In genomic region chr2:27396656-27397440, GRCm38 (mm10) we compare ENCODE assay signal across 19 mouse cellular contexts. TPM values are rescaled to one million over a fixed set of nuclear protein-coding genes. Genes with fewer than 3 reads are reported as not detected.
DNase-seq lines count a peak whose midpoint lies in the region; ATAC-seq and TF ChIP-seq lines count a peak whose summit lies in the region.
"Had no signal": no experiment of that assay in that cellular context is flagged by ENCODE, and none has a peak within 500 bp of the region (broad histone marks: within the 10 kb centered on the region; RNA-seq: fewer than 3 reads in every experiment).

No protein-coding gene starts in this region.

- peaks cover 59% of the 10 kb centered on the region for H3K4me1 ChIP-seq in hindbrain, embryonic 13.5 days (replicated peaks)
- H3K4me1 ChIP-seq in hindbrain, embryonic 11.5 days (replicated peaks; ENCODE audit: control insufficient read depth, insufficient read depth, low read length), result peaks cover 13% of the 10 kb centered on the region
- peaks cover 45% of the 10 kb centered on the region for H3K4me1 ChIP-seq in forebrain, embryonic 13.5 days
- H3K4me1 ChIP-seq in thymus, adult 2 months (replicated peaks; ENCODE audit: control insufficient read depth, insufficient read depth, low read length), result peaks cover 8% of the 10 kb centered on the region; the same call in 1 of the 2 replicates

- H3K27me3 ChIP-seq in hindbrain, embryonic 13.5 days, result no peaks in the 10 kb centered on the region
- no peaks in the 10 kb centered on the region for H3K27me3 ChIP-seq in hindbrain, embryonic 11.5 days (ENCODE audit: control insufficient read depth, insufficient read depth, low read length)
- H3K27me3 ChIP-seq in forebrain, embryonic 13.5 days, result no peaks in the 10 kb centered on the region
- no peaks in the 10 kb centered on the region for H3K27me3 ChIP-seq in thymus, adult 2 months (ENCODE audit: control insufficient read depth, insufficient read depth, low read length)
- H3K27me3 ChIP-seq: lung, embryonic 15.5 days; stomach, embryonic 15.5 days had no signal

- H3K4me2 ChIP-seq in hindbrain, embryonic 13.5 days, result no peak overlapping the region
- no peak overlapping the region for H3K4me2 ChIP-seq in hindbrain, embryonic 11.5 days (replicated peaks; ENCODE audit: low read depth, low read length)
- no peak overlapping the region for H3K4me2 ChIP-seq in forebrain, embryonic 13.5 days
- H3K4me2 ChIP-seq: lung, embryonic 15.5 days; stomach, embryonic 15.5 days had no signal

- no peak for TF ChIP-seq POLR2A in brain, embryonic 14.5 days (IDR thresholded peaks at IDR 0.05; ENCODE audit: borderline replicate concordance, extremely low read depth, insufficient read depth, insufficient read length, poor library complexity, severe bottlenecking)
- TF ChIP-seq POLR2A in thymus, adult 2 months (IDR thresholded peaks at IDR 0.05; ENCODE audit: control insufficient read depth, extremely low read depth, insufficient read depth, low read length, poor library complexity), result no peak

- DNase-seq in hindbrain, embryonic 11.5 days (ENCODE audit: low spot score), result no peak
- DNase-seq in brain, embryonic 14.5 days (ENCODE audit: low read depth), result peak; percentile 64
- DNase-seq in layer of hippocampus, postnatal 10 days (ENCODE audit: low spot score in 2 of 2), result peak; percentile 42 to 49
- no peak for DNase-seq in kidney, postnatal 36 days
- DNase-seq in thymus, adult 2 months, result no peak
- DNase-seq: cerebellum, adult 11 months; gastrocnemius, postnatal 14 days; heart, postnatal 4 days; kidney, adult 11 months; kidney, postnatal 14 days; liver; spleen, adult 18-20 months; thymus, postnatal 14 days had no signal

- no peak for ATAC-seq in hindbrain, embryonic 13.5 days (ENCODE audit: low FRiP score)
- no peak for ATAC-seq in hindbrain, embryonic 11.5 days (ENCODE audit: low FRiP score)
- no peak for ATAC-seq in forebrain, embryonic 13.5 days
- no peak for ATAC-seq in megakaryocyte-erythroid progenitor cell, adult 5-6 weeks (replicated peaks; ENCODE audit: low FRiP score, low TSS enrichment, poor library complexity, severe bottlenecking)

- peak overlapping the region; percentile 83 for H3K27ac ChIP-seq in hindbrain, embryonic 13.5 days
- H3K27ac ChIP-seq in hindbrain, embryonic 11.5 days (ENCODE audit: low read depth, low read length), result no peak overlapping the region
- H3K27ac ChIP-seq in forebrain, embryonic 13.5 days, result peak overlapping the region; percentile 41; the same call in 1 of the 2 replicates
- no peak overlapping the region for H3K27ac ChIP-seq in thymus, adult 2 months (ENCODE audit: control insufficient read depth, insufficient read depth, low read length)
- H3K27ac ChIP-seq: lung, embryonic 15.5 days; stomach, embryonic 15.5 days had no signal

- peaks cover 5% of the 10 kb centered on the region; the same call in 1 of the 2 replicates for H3K36me3 ChIP-seq in hindbrain, embryonic 13.5 days
- no peaks in the 10 kb centered on the region for H3K36me3 ChIP-seq in hindbrain, embryonic 11.5 days (ENCODE audit: control insufficient read depth, insufficient read depth, low read length)
- H3K36me3 ChIP-seq in forebrain, embryonic 13.5 days (ENCODE audit: poor library complexity, severe bottlenecking), result peaks cover 7% of the 10 kb centered on the region; the same call in 1 of the 2 replicates
- H3K36me3 ChIP-seq in thymus, adult 2 months (ENCODE audit: control insufficient read depth, insufficient read depth, low read length), result no peaks in the 10 kb centered on the region
- H3K36me3 ChIP-seq: G1E; lung, embryonic 15.5 days had no signal

- no peaks in the 10 kb centered on the region for H3K9me3 ChIP-seq in hindbrain, embryonic 13.5 days
- no peaks in the 10 kb centered on the region for H3K9me3 ChIP-seq in hindbrain, embryonic 11.5 days (ENCODE audit: control insufficient read depth, low read length)
- H3K9me3 ChIP-seq in forebrain, embryonic 13.5 days (replicated peaks), result no peaks in the 10 kb centered on the region
- H3K9me3 ChIP-seq: lung, embryonic 15.5 days; stomach, embryonic 15.5 days had no signal

- no peak overlapping the region for H3K9ac ChIP-seq in hindbrain, embryonic 13.5 days
- H3K9ac ChIP-seq in hindbrain, embryonic 11.5 days (ENCODE audit: low read depth, low read length), result no peak overlapping the region
- no peak overlapping the region for H3K9ac ChIP-seq in forebrain, embryonic 13.5 days
- H3K9ac ChIP-seq: lung, embryonic 15.5 days; stomach, embryonic 15.5 days had no signal

- WGBS in hindbrain, embryonic 13.5 days, result 58% methylated on average over 17 of the region's 17 CpGs
- 64% methylated on average over 17 of the region's 17 CpGs for WGBS in hindbrain, embryonic 11.5 days
- 60% methylated on average over 17 of the region's 17 CpGs for WGBS in forebrain, embryonic 13.5 days
- 97% methylated on average over 17 of the region's 17 CpGs for WGBS in thymus, adult 2 months

- no peak for TF ChIP-seq CTCF in brain, embryonic 14.5 days (IDR thresholded peaks at IDR 0.05; ENCODE audit: borderline replicate concordance, extremely low read depth, insufficient read depth, insufficient read length)
- no peak for TF ChIP-seq CTCF in thymus, adult 2 months (IDR thresholded peaks at IDR 0.05; ENCODE audit: borderline replicate concordance, control insufficient read depth, extremely low read depth, insufficient read depth, low read length, poor library complexity)

- H3K4me3 ChIP-seq in hindbrain, embryonic 13.5 days, result no peak overlapping the region
- no peak overlapping the region for H3K4me3 ChIP-seq in hindbrain, embryonic 11.5 days (ENCODE audit: low read depth, low read length)
- no peak overlapping the region for H3K4me3 ChIP-seq in forebrain, embryonic 13.5 days
- H3K4me3 ChIP-seq in thymus, adult 2 months (ENCODE audit: control insufficient read depth, insufficient read depth, low read length), result no peak overlapping the region
- H3K4me3 ChIP-seq: lung, embryonic 15.5 days; stomach, embryonic 15.5 days had no signal

RNA-seq across cellular contexts. Expression of gene Vav2, which starts 30.0 kb away (rescaled TPM):
- 13.4 and 15.1 TPM in 2 replicates for polyA plus RNA-seq in hindbrain, embryonic 13.5 days (2015; fragmentation: Nextera tagmentation; extraction: Ambion mirVana)
- 12.9 and 14.9 TPM in 2 replicates for polyA plus RNA-seq in hindbrain, embryonic 11.5 days (2014; fragmentation: Nextera tagmentation; extraction: Ambion mirVana)
- 52.9 and 55.0 TPM in 2 replicates for polyA plus RNA-seq in brain, embryonic 14.5 days (2012; rRNA removed)
- 8.7 and 8.8 TPM in 2 replicates for polyA plus RNA-seq in forebrain, embryonic 13.5 days (2015; fragmentation: Nextera tagmentation; extraction: Ambion mirVana)
- 10 to 100 TPM; 30.3 to 33.4 TPM for total RNA-seq in layer of hippocampus, postnatal 10 days (2021)
- 9.0 and 15.9 TPM in 2 replicates for total RNA-seq in megakaryocyte-erythroid progenitor cell, adult 5-6 weeks (2014; fragmentation: Nextera tagmentation)
- 5.0 and 7.5 TPM in 2 replicates for total RNA-seq in megakaryocyte-erythroid progenitor cell, adult 5-6 weeks (2017)
- polyA plus RNA-seq in thymus, adult 2 months (2012; rRNA removed), result 48.0 and 50.4 TPM in 2 replicates

RNA-seq across cellular contexts. Expression of gene Brd3os, which starts 45.3 kb away (rescaled TPM):
- 35.5 and 35.8 TPM in 2 replicates for polyA plus RNA-seq in hindbrain, embryonic 13.5 days (2015; fragmentation: Nextera tagmentation; extraction: Ambion mirVana)
- polyA plus RNA-seq in hindbrain, embryonic 11.5 days (2014; fragmentation: Nextera tagmentation; extraction: Ambion mirVana), result 15.0 and 17.3 TPM in 2 replicates
- polyA plus RNA-seq in brain, embryonic 14.5 days (2012; rRNA removed), result 31.5 and 33.8 TPM in 2 replicates
- polyA plus RNA-seq in forebrain, embryonic 13.5 days (2015; fragmentation: Nextera tagmentation; extraction: Ambion mirVana), result 19.3 and 25.1 TPM in 2 replicates
- 10 to 100 TPM; 25.3 to 26.6 TPM for total RNA-seq in layer of hippocampus, postnatal 10 days (2021)
- total RNA-seq in megakaryocyte-erythroid progenitor cell, adult 5-6 weeks (2014; fragmentation: Nextera tagmentation), result not detected in 2 replicates
- total RNA-seq in megakaryocyte-erythroid progenitor cell, adult 5-6 weeks (2017), result 0.52 TPM in 1 of 2 replicates, not detected in the other
- polyA plus RNA-seq in thymus, adult 2 months (2012; rRNA removed), result 1.9 and 2.0 TPM in 2 replicates

Comparison
In these comparisons a context has a peak if more than half of its experiments do, and no peak if none do; other contexts are left out.
1. H3K27ac ChIP-seq: peak in hindbrain, embryonic 13.5 days (single experiment) and forebrain, embryonic 13.5 days (single experiment); none in hindbrain, embryonic 11.5 days (single experiment) and thymus, adult 2 months (single experiment).
2. DNase-seq: peak in brain, embryonic 14.5 days (single experiment) and layer of hippocampus, postnatal 10 days (2 of 2); none in hindbrain, embryonic 11.5 days (single experiment), kidney, postnatal 36 days (0 of 2) and thymus, adult 2 months (single experiment).